Mouse (Mus musculus): ENCODE results near the gene Nnat.

DNA sequence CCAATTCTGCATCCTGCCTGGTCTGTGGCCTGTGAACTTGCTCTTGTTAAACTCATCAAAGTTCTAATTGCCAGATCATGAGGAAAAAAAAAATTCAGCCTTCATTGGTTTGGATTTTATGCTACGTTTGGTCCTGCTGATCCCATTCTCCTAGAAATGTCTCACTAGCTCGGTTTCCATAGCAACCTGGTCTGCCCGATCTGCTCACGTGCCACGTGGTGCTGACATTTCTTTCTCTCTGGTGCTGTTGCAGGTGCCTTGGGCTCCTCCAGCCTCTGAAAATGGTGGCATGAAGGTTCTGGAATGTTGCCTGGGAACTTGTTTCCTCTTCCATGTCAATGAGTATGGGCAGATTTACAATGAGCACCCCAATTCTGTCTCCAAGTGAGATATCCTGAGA lies 39.4 kb upstream of the Nnat start:
- TF ChIP-seq EP300 (IDR thresholded peaks at IDR 0.05; ENCODE audit: insufficient read depth, low read depth, low read length) (no peak), POLR2A (IDR thresholded peaks at IDR 0.05; ENCODE audit: insufficient read depth, low read depth, low read length) (no peak), CTCF (IDR thresholded peaks at IDR 0.05) (no peak)
